Mouse (Mus musculus) c-Kit-positive CD71-positive TER-119-positive erythroid progenitor cells, embryonic 14.5 days (primary cell): ENCODE results near the gene Npas4.
"Not testable (repeated sequence)": the region's sequence is repeated elsewhere in the genome, so short reads cannot be mapped to it uniquely, and the experiment has no call there.

Experiments
- DNase-seq: peaks from one replicate; pipeline ENCODE4 v3.0.0-alpha.2; 2013; ENCODE audit warnings: low spot score

The Npas4 gene

DNA sequence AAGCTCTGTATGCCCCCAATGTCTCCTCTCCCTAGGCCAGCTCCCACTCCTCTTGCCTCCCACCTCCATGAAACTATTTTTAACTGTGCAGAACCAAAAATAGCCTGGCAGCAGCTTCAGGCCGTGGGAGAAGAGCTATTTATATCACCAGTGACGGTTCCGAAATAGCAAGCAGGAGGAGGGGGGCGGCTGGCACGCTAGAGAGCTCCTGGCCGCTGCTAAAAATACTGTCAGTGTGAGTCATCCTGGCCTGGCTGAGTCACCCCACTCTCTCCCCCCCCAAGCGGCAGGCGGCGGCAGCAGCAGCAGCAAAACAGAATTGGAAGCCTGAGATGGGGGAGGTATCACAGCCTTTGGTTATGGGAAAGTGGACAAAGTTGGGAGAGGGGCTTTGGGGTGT, 2.8 kb upstream of the Npas4 start:
- DNase-seq, result no peak

DNA sequence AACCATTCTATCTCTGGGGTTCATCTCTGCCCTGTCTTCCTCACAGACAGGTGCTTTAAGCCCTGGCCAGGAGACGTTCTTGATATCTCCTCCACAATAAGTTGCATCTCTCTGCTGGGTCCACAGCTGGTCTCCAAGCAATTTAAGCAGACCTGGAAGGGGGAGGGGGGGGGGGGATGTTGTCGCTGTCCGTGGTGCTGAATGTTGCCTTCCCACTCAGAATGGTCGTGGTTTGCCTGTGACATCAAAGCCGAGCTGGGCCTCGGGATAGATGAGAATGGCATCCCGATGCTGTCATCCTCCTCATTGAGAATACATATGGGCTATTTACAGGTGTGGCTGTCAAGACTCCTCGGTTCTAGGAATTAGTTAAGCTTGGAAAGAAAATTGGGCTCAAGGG, 2.3 kb upstream of the Npas4 start:
- no peak for DNase-seq

DNA sequence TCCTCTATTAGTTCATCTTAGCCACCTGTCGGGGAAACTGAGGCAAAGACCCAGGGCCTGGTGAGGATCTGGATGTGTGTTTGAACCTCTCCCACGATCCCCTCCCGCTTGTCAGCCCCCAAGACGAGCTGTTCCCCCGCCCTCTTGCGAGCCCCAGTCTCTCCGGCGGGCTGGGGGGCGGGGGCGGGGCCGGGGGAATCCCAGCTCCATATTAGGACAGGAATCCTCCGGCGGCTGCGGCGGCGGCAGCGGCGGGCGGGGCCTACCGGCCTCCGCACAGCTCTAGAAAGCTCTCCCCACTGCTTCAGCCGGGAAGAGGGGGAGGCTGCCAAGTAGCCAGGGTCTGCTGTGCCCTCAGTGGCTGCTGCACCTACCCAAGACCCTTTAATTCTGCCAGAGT, 600 bp upstream of the Npas4 start:
- DNase-seq, result no peak

DNA sequence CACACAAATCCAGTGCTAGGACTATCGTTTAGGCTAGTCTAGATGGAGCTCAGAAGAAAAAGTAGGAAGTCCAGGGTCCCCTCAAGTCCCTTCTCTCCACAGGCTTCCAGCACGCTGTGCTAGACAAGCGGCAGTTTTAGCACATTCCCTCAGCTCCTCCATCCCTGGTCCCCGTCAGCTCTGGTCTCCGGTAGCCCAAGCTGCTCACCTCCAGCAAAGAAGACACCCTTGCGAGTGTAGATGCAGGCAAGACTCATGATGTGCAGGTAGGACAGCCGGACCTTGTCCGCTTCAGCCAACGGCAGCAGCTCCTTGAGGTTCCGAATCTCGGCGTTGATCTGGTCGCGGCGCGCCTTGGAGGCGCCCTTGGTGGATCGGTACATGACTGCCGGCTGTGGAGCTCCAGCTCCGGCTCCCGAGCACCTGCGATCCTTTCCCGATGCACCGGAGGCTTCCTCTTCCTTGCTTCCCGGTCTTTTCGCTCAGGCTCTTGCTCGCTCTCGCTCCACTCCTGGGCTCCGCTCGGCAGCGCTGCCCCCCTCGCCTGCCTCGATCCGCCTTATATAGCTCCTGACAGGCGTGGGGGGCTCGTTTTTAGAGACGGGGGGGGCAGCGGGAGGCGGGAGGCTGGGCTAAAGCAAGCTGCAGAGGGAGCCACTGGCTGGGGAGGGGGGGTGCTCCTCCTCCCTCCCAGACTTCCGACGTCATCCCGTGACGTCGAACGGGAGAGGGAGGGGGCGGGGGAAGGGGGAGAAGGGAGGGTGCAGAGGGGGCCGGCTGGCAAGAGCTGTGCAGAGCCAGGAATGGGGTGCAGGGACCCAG, 471 bp downstream of the Npas4 start:
- no peak for DNase-seq

DNA sequence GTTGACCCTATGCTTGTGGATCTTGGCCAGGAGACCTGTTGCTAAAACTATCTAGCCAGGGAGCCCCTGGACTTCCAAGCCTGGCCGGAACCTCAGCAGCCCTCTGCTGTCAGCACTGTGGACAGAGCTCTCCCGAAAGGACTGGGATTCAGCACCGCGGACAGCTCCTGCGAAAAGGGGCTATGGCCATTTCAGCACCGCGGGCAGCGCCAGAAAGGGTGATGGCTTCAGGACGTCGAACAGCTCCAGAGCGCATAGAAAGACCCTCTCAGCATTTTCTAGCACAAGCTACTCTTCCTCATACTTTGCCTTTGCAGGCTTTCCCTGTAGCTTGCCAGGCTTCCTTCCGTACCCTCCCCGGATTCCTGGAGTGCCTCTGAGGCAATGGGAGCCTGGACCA, 1.1 kb downstream of the Npas4 start:
- DNase-seq, result peak; percentile 82

DNA sequence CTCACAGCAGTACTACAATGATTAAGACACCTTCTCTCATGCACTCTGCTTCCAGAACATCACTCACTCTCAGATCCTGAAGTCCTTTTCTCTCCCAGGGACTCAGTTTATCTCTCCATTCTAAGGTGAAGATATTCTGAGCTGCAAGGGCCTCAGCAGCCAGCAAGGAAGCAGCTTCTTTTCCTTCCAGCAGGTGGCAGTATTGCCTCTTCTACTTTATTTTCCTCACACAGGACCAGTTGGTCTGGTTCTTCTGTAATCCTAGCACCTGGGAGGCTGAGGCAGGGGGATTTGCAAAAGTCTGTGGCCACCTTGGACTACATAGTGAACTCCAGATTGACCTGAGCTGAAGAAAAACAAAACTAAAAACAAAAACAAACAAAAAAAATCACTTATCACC, 8.3 kb downstream of the Npas4 start:
- DNase-seq, result peak; percentile 49

DNA sequence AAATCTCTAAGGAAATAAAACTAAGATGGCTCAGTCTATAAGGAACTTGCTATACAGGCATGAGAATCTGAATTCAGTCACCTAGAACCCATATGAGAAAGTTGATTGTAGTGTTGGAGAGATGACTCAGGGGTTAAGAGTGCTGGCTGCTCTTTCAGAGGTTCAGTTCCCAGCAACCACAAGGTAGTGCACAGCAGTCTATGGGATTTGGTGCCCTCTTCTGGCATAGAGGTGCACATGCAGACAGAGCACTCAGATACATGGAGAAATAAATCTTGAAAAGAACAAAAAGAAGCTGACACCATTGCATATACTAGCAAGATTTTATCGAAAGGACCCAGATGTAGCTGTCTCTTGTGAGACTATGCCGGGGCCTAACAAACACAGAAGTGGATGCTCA, 21.9 kb downstream of the Npas4 start:
- peak; percentile 40 for DNase-seq

DNA sequence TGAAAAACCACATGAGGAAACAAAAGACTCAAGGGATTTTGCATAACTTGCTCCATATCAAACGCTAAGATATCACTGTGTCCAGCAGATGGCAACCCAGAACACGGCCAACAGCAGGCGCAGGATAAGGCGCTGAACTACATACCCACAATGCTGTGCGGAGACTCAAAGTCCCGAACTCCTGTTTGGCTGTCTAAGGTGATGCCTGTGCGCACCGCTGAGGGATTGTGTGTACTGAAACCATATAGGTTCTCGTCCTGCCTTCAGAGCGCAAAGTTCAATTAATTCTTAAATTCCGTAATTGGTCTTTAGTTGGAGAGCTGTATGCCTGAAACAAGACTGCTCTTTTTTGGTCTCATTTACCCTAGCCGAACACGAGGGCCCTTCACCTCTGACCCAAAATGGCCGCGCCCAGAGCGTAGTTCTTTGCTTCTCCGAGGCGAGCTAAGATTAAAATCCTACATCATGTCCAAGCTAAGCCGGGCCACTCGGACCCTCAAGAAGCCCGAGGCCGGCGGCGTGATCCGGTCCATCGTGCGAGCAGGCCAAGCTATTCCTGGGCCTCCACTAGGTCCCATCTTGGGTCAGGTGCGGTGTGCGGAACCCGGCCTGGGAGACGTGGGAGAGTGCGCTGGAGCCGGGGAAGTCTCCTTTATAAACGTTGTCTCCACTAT, 28.1 kb downstream of the Npas4 start, which contains the start of gene Mrpl11:
Gene Mrpl11, plus strand, starts transcription at position 220 of the 674 bp plus-strand sequence.
- peak; percentile 90 for DNase-seq

DNA sequence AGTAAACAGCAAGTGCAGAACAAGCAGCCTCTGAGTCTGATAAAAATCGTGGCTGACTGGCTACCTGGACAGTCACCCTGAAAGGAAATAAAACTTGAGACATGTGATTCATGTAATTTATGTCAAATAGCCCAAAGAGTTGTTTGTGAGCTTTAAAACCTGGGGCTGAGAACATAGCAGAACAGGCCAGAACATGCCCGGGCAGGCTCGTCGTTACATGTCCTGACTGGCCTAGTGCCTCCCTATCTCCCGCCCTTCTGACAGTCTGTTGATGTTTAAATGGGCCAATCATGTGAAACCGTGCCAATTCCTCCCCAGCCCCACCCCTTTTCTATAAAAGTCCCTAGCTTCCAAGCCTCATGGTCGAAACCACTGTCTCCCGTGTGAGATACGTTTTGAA, 41.5 kb downstream of the Npas4 start:
- not testable (repeated sequence) for DNase-seq

DNA sequence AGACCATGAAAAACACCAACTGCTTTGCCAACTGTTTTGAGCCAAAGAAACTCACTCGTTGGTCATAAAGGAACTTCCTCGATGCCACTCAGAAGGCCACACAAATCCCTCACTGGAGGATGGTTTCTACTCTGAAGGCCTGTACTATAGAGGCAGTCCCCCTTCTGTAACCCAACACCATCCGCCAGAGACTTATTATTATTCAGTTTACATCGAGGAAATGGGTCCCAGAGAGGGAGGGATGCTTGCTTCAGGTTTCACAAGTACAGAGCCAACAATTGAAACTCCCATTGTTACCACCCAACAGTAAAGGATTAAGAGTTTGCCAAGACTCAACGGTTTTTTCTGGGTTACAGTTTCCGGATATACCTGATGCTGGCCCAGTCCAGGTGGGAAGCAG, 44.6 kb downstream of the Npas4 start:
- no peak for DNase-seq

DNA sequence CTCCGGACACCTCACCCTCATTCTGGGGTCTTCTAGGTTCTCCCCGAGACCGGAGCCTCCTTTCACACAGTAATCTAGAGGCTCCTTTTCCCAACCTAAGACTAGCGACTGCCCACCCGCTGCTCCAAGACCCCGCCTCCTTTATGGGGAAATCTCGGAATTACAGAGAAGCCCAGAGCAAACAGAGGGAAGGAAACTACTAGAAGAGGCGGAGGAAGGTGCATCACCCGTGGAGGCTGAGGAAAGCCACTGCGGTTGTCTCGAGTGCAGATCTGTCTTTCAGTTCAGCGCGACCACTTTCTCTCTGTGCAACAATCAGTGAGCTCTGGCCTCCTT, 46.9 kb downstream of the Npas4 start:
- DNase-seq, result no peak

DNA sequence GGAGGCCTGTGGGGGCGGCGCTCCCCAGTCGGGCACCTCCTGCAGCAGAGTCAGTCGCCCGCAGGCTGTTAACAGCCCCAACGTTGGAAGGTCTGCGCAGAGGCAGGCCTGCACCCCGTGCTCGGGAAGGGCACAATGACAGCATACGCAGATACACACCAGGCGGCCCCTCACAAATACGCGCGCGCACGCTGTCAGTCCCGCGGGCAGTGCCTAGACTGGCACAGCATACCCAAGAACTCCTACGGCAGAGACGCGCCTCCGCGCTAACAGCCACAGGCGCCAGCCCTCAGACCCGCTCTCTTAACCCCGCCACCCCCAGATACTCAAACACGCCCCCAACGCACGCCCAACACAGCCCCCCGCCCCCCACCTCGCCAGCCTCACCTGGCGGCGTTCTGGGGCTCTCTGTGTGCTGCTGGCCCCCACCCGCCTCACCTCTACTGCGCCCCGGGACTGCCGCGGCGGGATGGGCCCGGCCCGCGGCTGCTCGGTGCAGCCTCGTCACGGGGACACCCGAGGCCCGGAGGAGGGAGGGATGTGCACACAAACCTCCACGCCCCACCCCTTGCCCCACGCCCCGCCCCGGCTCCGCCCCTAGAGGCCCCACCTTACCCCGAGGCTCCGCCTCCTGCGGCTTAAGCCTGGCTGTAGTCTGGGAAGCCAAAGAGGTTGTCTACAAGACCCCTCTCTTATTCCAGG, 47.4 kb downstream of the Npas4 start, which contains the start of gene Peli3:
Gene Peli3, minus strand, starts transcription at position 577 of the 702 bp plus-strand sequence.
- peak; percentile 63 for DNase-seq

DNA sequence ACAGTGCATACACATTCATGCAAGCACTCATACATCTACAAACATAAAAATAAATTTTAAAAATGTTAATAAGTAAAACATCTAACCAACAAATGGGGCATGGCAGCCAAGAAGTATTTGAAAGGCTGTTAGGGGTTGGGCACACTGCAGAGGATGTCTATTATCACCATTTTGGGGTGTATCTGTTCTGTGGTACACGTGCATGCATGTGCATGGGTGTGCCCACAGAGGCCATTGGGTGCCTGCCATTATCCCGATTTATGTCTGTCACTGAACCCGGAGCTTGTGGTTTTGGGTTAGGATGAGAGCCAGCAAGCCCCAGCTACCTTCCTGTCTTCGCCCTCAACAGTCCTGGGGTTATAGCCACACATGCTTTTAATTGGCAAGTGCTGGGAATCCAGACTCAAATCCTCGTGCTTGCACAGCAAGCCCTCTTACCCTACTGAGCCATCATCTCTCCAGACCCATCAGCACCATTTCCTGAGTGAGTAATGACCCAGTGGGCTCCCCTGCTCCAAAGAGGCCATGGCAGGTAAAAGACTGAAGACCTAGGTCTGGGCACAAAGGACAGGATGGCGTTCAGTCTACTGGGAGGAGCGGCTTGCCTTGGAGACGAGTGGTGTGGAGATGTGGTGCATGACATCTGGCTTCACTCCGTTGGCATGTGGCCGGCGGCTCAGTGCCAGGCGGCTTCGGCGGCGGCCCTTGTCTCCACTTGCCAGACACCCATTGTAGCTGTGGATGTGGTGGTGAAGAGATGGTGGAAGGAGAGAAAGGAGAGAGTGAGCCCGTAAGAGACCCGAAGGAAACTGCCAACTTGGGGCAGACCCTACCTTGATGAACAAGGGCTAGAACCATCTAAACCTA, 52.4 kb downstream of the Npas4 start:
- no peak for DNase-seq

DNA sequence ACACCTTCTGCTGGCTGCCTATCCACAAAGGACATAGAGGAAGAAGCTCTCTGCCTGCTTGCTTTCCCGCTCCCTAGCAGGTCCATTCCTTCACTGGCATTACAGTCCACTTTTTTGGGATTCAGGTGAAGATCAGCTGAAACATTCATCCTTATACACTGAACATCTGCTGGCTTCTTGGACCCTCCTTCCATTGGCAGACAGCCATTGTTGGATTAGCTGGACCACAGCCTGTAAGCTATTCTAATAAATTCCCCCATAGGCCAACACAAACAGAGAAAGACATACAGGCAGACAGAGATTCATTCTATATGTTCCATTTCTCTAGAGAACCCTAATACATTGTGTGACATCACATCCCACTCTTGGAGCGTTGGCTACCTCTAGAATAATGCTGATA, 53.2 kb downstream of the Npas4 start:
- no peak for DNase-seq
